7 mouse cellular contexts compared by ENCODE assay signal in the genomic region with DNA sequence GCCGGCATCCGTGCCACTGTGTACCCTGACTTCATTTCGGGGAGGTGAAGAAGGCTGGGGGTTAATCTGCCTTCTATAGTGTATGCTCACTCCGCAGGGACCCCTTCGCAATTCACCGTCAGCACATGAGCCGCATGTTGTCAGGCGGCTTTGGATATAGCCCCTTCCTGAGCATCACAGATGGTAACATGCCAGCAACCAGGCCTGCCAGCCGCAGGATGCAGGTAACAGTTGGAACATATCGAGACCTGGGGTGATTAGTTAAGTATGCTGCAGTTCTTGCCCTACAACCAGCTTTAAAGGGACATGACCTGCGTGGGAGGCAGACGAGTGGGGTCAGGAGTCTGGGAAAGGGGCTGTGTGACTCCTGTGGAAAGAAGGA. TPM values are rescaled to one million over a fixed set of nuclear protein-coding genes. Genes with fewer than 3 reads are reported as not detected.
DNase-seq lines count a peak whose midpoint lies in the region; ATAC-seq and TF ChIP-seq lines count a peak whose summit lies in the region.

No protein-coding gene starts in this region.

- TF ChIP-seq POLR2A in liver, adult 2 months (IDR thresholded peaks at IDR 0.05; ENCODE audit: extremely low read depth, insufficient read depth, low read length), result no peak

- no peak overlapping the region for H3K27ac ChIP-seq in liver, adult 2 months (replicated peaks; ENCODE audit: insufficient read depth, low read depth, low read length)
- H3K27ac ChIP-seq in embryonic facial prominence, embryonic 11.5 days (replicated peaks; ENCODE audit: low read depth, low read length), result peak overlapping the region; percentile 88
- peak overlapping the region; percentile 98 for H3K27ac ChIP-seq in hindbrain, embryonic 16.5 days (ENCODE audit: low read depth, low read length)
- 0 out of 2 replicates have a peak overlapping the region, but pooled peaks have one; percentile 87 for H3K27ac ChIP-seq in neural tube, embryonic 12.5 days

- H3K9ac ChIP-seq in liver, adult 2 months (ENCODE audit: low read depth, low read length), result peak overlapping the region; percentile 99
- peak overlapping the region; percentile 92 for H3K9ac ChIP-seq in embryonic facial prominence, embryonic 11.5 days (replicated peaks; ENCODE audit: low read length)
- H3K9ac ChIP-seq in hindbrain, embryonic 16.5 days (ENCODE audit: low read depth, low read length), result peak overlapping the region; percentile 99
- peak overlapping the region; percentile 99 for H3K9ac ChIP-seq in neural tube, embryonic 12.5 days

- DNase-seq in liver, adult 2 months (ENCODE audit: extremely low read depth, low read depth, low spot score), result no peak
- no peak for DNase-seq in liver
- DNase-seq in embryonic facial prominence, embryonic 11.5 days (ENCODE audit: low spot score), result no peak
- DNase-seq in urinary bladder, postnatal 10 days (ENCODE audit: low spot score), result no peak
- no peak for DNase-seq in right cerebral cortex, adult 2 months (ENCODE audit: low spot score in 2 of 2)

- H3K4me1 ChIP-seq in liver, adult 2 months (ENCODE audit: control insufficient read depth, insufficient read depth, low read length), result peaks cover 14% of the 10 kb centered on the region; the same call in 1 of the 2 replicates
- peaks cover 7% of the 10 kb centered on the region; the same call in 1 of the 2 replicates for H3K4me1 ChIP-seq in embryonic facial prominence, embryonic 11.5 days (ENCODE audit: control insufficient read depth, insufficient read depth, low read length)
- peaks cover 18% of the 10 kb centered on the region for H3K4me1 ChIP-seq in hindbrain, embryonic 16.5 days (ENCODE audit: control insufficient read depth, insufficient read depth, low read depth, low read length)
- H3K4me1 ChIP-seq in neural tube, embryonic 12.5 days, result peaks cover 20% of the 10 kb centered on the region

- no peaks in the 10 kb centered on the region for H3K27me3 ChIP-seq in liver, adult 2 months (ENCODE audit: control insufficient read depth, insufficient read depth, low read length)
- no peaks in the 10 kb centered on the region for H3K27me3 ChIP-seq in embryonic facial prominence, embryonic 11.5 days (ENCODE audit: control insufficient read depth, insufficient read depth, low read length)
- H3K27me3 ChIP-seq in hindbrain, embryonic 16.5 days (replicated peaks; ENCODE audit: control insufficient read depth, insufficient read depth, low read length), result no peaks in the 10 kb centered on the region
- no peaks in the 10 kb centered on the region for H3K27me3 ChIP-seq in neural tube, embryonic 12.5 days (replicated peaks)

- WGBS in liver, adult 2 months, result 44% methylated on average over 12 of the region's 12 CpGs
- 51% methylated on average over 12 of the region's 12 CpGs for WGBS in embryonic facial prominence, embryonic 11.5 days
- 43% methylated on average over 12 of the region's 12 CpGs for WGBS in hindbrain, embryonic 16.5 days
- WGBS in neural tube, embryonic 12.5 days, result 55% methylated on average over 12 of the region's 12 CpGs

- peaks cover 11% of the 10 kb centered on the region; the same call in 1 of the 2 replicates for H3K79me2 ChIP-seq in liver, adult 2 months (ENCODE audit: control insufficient read depth, insufficient read depth, low read length)

- H3K4me3 ChIP-seq in liver, adult 2 months (ENCODE audit: insufficient read depth, low read depth, low read length), result 0 out of 2 replicates have a peak overlapping the region, but pooled peaks have one; percentile 98
- peak overlapping the region; percentile 88 for H3K4me3 ChIP-seq in embryonic facial prominence, embryonic 11.5 days (ENCODE audit: low read depth, low read length)
- H3K4me3 ChIP-seq in hindbrain, embryonic 16.5 days (ENCODE audit: low read length), result peak overlapping the region; percentile 97
- peak overlapping the region; percentile 97 for H3K4me3 ChIP-seq in neural tube, embryonic 12.5 days

- TF ChIP-seq CTCF in liver, adult 2 months (IDR thresholded peaks at IDR 0.05; ENCODE audit: low read depth, low read length), result no peak

- no peak for ATAC-seq in embryonic facial prominence, embryonic 11.5 days (replicated peaks; ENCODE audit: insufficient number of reproducible peaks, low FRiP score, low TSS enrichment, low read depth)
- no peak for ATAC-seq in hindbrain, embryonic 16.5 days
- no peak for ATAC-seq in neural tube, embryonic 12.5 days (ENCODE audit: low FRiP score, low read depth)

- H3K9me3 ChIP-seq in embryonic facial prominence, embryonic 11.5 days (replicated peaks; ENCODE audit: control insufficient read depth, low read length), result no peaks in the 10 kb centered on the region
- no peaks in the 10 kb centered on the region for H3K9me3 ChIP-seq in hindbrain, embryonic 16.5 days (ENCODE audit: control insufficient read depth, low read length)
- H3K9me3 ChIP-seq in neural tube, embryonic 12.5 days, result no peaks in the 10 kb centered on the region

- H3K36me3 ChIP-seq in liver, adult 2 months (ENCODE audit: control insufficient read depth, insufficient read depth, low read length), result peaks cover 17% of the 10 kb centered on the region
- peaks cover 12% of the 10 kb centered on the region for H3K36me3 ChIP-seq in embryonic facial prominence, embryonic 11.5 days (replicated peaks; ENCODE audit: control insufficient read depth, insufficient read depth, low read depth, low read length)
- H3K36me3 ChIP-seq in hindbrain, embryonic 16.5 days (ENCODE audit: control insufficient read depth, insufficient read depth, low read length), result peaks cover 28% of the 10 kb centered on the region
- peaks cover 43% of the 10 kb centered on the region for H3K36me3 ChIP-seq in neural tube, embryonic 12.5 days

- peak overlapping the region; percentile 86 for H3K4me2 ChIP-seq in embryonic facial prominence, embryonic 11.5 days (ENCODE audit: low read depth, low read length)
- peak overlapping the region; percentile 69 for H3K4me2 ChIP-seq in hindbrain, embryonic 16.5 days (ENCODE audit: low read length)
- H3K4me2 ChIP-seq in neural tube, embryonic 12.5 days (replicated peaks), result peak overlapping the region; percentile 92

RNA-seq across cellular contexts. Expression of gene Mlf2, which starts 1.1 kb away (rescaled TPM):
- 74.6 and 101 TPM in 2 replicates for total RNA-seq in liver, adult 2 months (2014; rRNA removed)
- polyA plus RNA-seq in liver, adult 2 months (2012; rRNA removed), result 265 and 285 TPM in 2 replicates
- 391 and 402 TPM in 2 replicates for polyA plus RNA-seq in embryonic facial prominence, embryonic 11.5 days (2014; fragmentation: Nextera tagmentation; extraction: Ambion mirVana)
- polyA plus RNA-seq in hindbrain, embryonic 16.5 days (2015; fragmentation: Nextera tagmentation; extraction: Ambion mirVana), result 574 and 587 TPM in 2 replicates
- polyA plus RNA-seq in neural tube, embryonic 12.5 days (2016; fragmentation: Nextera tagmentation; extraction: Ambion mirVana), result 546 and 556 TPM in 2 replicates

RNA-seq across cellular contexts. Expression of gene Ptms, which starts 12.4 kb away (rescaled TPM):
- total RNA-seq in liver, adult 2 months (2014; rRNA removed), result 80.7 and 101 TPM in 2 replicates
- polyA plus RNA-seq in liver, adult 2 months (2012; rRNA removed), result 2,256 and 3,281 TPM in 2 replicates
- 184 and 213 TPM in 2 replicates for polyA plus RNA-seq in embryonic facial prominence, embryonic 11.5 days (2014; fragmentation: Nextera tagmentation; extraction: Ambion mirVana)
- 609 and 678 TPM in 2 replicates for polyA plus RNA-seq in hindbrain, embryonic 16.5 days (2015; fragmentation: Nextera tagmentation; extraction: Ambion mirVana)
- polyA plus RNA-seq in neural tube, embryonic 12.5 days (2016; fragmentation: Nextera tagmentation; extraction: Ambion mirVana), result 718 and 773 TPM in 2 replicates

RNA-seq across cellular contexts. Expression of gene Lag3, which starts 20.8 kb away (rescaled TPM):
- 0.09 and 0.13 TPM in 2 replicates for total RNA-seq in liver, adult 2 months (2014; rRNA removed)
- 0.39 and 0.67 TPM in 2 replicates for polyA plus RNA-seq in liver, adult 2 months (2012; rRNA removed)
- polyA plus RNA-seq in embryonic facial prominence, embryonic 11.5 days (2014; fragmentation: Nextera tagmentation; extraction: Ambion mirVana), result 1.7 and 1.8 TPM in 2 replicates
- polyA plus RNA-seq in hindbrain, embryonic 16.5 days (2015; fragmentation: Nextera tagmentation; extraction: Ambion mirVana), result 3.0 and 3.6 TPM in 2 replicates
- polyA plus RNA-seq in neural tube, embryonic 12.5 days (2016; fragmentation: Nextera tagmentation; extraction: Ambion mirVana), result 1.8 and 2.2 TPM in 2 replicates

RNA-seq across cellular contexts. Expression of gene Cops7a, which starts 33.0 kb away (rescaled TPM):
- 35.8 and 46.6 TPM in 2 replicates for total RNA-seq in liver, adult 2 months (2014; rRNA removed)
- 165 and 170 TPM in 2 replicates for polyA plus RNA-seq in liver, adult 2 months (2012; rRNA removed)
- 118 and 125 TPM in 2 replicates for polyA plus RNA-seq in embryonic facial prominence, embryonic 11.5 days (2014; fragmentation: Nextera tagmentation; extraction: Ambion mirVana)
- 107 TPM in 2 replicates for polyA plus RNA-seq in hindbrain, embryonic 16.5 days (2015; fragmentation: Nextera tagmentation; extraction: Ambion mirVana)
- 91.5 and 99.8 TPM in 2 replicates for polyA plus RNA-seq in neural tube, embryonic 12.5 days (2016; fragmentation: Nextera tagmentation; extraction: Ambion mirVana)

RNA-seq across cellular contexts. Expression of gene Cd4, which starts 44.3 kb away (rescaled TPM):
- 0.27 and 0.83 TPM in 2 replicates for total RNA-seq in liver, adult 2 months (2014; rRNA removed)
- polyA plus RNA-seq in liver, adult 2 months (2012; rRNA removed), result 0.19 and 0.46 TPM in 2 replicates
- polyA plus RNA-seq in embryonic facial prominence, embryonic 11.5 days (2014; fragmentation: Nextera tagmentation; extraction: Ambion mirVana), result not detected in 2 replicates
- polyA plus RNA-seq in hindbrain, embryonic 16.5 days (2015; fragmentation: Nextera tagmentation; extraction: Ambion mirVana), result 0.26 and 0.27 TPM in 2 replicates
- 0.06 TPM in 1 of 2 replicates, not detected in the other for polyA plus RNA-seq in neural tube, embryonic 12.5 days (2016; fragmentation: Nextera tagmentation; extraction: Ambion mirVana)
